Mouse (Mus musculus) heart, postnatal 25 days (tissue): ENCODE results near the gene Cacnb1. TPM values are rescaled to one million over a fixed set of nuclear protein-coding genes. Genes with fewer than 3 reads are reported as not detected.

Experiments used
- DNase-seq: peaks from one replicate; pipeline ENCODE4 v3.0.0; 2022; ENCODE audit warnings: low spot score
- intact Hi-C: fragments of 180-260 bp; cut with DNase I; formaldehyde crosslinking; loops from one replicate; pipeline ENCODE4 v1.15.1; 2025
- microRNA-seq: library from miRNA; unstranded; fragments of <30 nt; microRNA quantifications from one replicate; pipeline ENCODE4 v1.2.0, GENCODE M21; 2022
- total RNA-seq, 2 experiments: library from RNA; stranded (reverse); gene quantifications; 2 replicates each; pipeline ENCODE4 v1.2.3; 2021

Cacnb1 gene
- total RNA-seq, 2 experiments from 2014 or later: 6.0 to 6.8 TPM

- DNase-seq: peak; percentile 75
- intact Hi-C loops: no loop called here
These were observed 51.6 kb downstream of the Cacnb1 start for GRCm38 (mm10) chr11:97971232-97971631.

DNA sequence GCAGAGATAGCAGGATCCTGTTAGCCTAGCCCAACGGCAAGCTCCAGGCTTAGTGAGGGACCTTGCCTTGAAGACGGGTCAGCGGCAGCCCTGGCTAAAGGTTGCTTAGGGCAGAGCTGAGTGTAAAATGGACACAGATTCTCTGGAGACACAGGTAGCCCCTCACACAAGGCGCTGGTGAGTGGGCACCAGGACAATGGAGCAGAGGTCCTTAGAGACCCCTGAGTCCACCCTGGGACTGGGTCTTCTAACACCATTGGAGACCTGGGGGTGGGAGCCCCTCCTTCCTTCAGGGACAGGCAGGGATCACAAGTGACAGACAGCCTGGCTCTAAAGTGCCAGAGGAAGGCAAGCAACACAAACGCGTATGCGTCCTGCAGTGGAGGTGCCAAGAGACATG lies 52.1 kb downstream of the Cacnb1 start:
- intact Hi-C loops: no loop called here
- no peak for DNase-seq

DNA sequence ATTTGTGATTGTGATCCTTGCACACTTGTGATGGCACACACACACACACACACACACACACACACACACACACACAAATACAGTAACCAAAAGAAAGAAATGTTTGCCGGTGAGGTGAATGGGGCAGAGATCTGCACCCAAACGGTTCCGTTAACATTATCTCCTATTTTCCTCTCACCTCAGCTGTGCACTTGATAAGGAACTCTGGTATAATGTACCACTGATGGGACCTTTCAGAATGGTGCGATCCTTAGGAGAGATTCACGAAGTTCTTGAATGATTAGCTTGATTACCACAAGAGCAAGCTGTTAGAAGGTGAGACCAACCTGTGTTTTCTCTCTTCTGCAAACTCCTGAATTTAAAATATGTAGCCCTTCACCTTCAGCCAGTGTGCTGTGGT lies 54.4 kb downstream of the Cacnb1 start:
- DNase-seq: no peak
- intact Hi-C loops: no loop called here

GRCm38 (mm10) chr11:97967114-97967513 lies 55.7 kb downstream of the Cacnb1 start:
- DNase-seq: no peak
- intact Hi-C loops: no loop called here

DNA sequence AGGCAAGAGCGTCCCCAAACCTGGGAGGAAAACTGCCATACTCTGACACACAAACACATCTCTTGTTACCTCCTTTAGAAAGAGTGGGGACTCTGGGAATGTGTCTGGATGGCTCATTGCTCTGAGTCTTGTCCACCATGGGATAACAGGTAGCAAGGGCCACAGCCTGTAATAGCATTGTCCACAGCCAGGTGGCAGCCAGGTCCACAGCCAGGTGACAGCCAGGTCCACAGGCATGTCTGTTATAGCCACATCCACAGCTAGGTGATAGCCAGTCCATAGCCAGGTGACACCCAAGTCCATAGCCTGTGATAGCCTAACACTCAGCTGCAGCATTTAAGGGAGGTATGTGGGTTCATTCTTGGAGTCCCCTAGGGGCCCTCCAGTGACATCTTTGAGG lies 61.9 kb downstream of the Cacnb1 start:
- intact Hi-C loops: no loop called here
- DNase-seq: no peak

- intact Hi-C loops: no loop called here
- DNase-seq: no peak
These were observed 63.5 kb downstream of the Cacnb1 start for GRCm38 (mm10) chr11:97959300-97959680.

DNA sequence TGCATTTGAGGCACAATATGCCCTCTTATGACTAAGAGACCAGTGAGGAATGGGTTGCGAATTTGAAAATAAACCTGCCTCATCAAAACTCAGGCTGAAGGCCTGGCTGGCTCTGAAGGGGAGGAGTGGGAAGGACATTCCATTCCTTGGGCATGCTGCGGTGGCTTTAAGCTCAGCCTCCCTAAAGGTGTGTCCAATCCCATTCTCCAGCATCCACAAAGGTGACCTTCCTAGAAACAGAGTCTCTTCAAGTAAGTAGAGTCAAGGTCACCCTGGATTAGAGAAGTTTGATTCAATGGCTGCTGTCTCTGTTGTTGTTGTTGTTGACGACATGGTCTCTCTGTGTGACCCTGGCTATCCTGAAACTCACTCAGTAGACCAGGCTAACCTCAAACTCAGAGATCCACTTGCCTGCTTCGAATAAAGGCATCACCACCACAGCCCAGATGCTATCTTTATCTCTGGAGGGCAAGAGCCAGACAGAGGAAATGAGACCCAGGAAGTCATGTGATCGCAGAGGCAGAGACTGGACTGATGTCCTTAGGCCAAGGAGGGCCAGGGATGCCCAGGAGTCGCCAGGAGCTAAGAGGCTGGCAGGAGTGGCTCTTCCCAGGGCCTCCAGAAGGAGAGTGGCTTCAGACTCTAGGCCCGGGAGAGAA lies 64.1 kb downstream of the Cacnb1 start:
- no peak for DNase-seq
- intact Hi-C loops: no loop called here

DNA sequence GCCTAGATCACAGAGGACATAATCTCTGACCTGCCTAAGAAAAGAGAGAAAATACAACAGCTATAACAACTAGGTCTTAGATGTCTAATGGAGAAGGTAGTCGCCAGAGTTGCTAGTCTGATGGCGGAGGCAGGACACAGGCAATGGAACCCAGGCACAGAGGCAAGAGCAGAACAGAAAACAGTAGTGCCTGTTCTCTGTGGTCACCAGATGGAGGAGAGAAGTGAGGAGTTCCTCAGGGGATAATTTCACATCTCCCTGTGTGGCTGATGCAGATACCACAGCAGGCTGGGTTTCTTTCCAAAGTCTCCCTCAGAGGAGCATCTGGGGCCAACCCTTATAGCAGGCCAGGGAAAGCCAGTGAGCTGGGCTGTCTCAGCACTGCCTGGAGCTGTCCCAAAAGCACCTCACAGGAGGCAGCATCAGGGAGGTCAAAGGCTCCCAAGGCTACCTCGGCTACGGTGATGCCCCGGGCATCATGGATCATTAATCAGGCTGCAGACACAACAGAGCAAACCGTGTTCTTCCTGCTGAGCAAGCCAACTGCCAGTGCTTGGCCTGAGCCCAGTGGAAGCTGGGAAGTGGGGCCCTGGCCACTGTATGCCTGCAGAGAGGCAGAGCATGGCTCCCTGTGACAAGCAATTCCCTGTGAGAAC lies 65.8 kb downstream of the Cacnb1 start:
- no peak for DNase-seq
- intact Hi-C loops: no loop called here

GRCm38 (mm10) chr11:97955915-97956314 lies 66.9 kb downstream of the Cacnb1 start:
- no peak for DNase-seq
- intact Hi-C loops: no loop called here

- intact Hi-C loops: no loop called here
- no peak for DNase-seq
These were observed 67.5 kb downstream of the Cacnb1 start for GRCm38 (mm10) chr11:97955146-97955902.

- no peak for DNase-seq
- intact Hi-C loops: no loop called here
These were observed 68.2 kb downstream of the Cacnb1 start for GRCm38 (mm10) chr11:97954469-97955141.

GRCm38 (mm10) chr11:97953939-97954275 lies 68.9 kb downstream of the Cacnb1 start:
- DNase-seq: no peak
- intact Hi-C loops: no loop called here

GRCm38 (mm10) chr11:97953179-97953938 lies 69.5 kb downstream of the Cacnb1 start:
- DNase-seq: no peak
- intact Hi-C loops: no loop called here

DNA sequence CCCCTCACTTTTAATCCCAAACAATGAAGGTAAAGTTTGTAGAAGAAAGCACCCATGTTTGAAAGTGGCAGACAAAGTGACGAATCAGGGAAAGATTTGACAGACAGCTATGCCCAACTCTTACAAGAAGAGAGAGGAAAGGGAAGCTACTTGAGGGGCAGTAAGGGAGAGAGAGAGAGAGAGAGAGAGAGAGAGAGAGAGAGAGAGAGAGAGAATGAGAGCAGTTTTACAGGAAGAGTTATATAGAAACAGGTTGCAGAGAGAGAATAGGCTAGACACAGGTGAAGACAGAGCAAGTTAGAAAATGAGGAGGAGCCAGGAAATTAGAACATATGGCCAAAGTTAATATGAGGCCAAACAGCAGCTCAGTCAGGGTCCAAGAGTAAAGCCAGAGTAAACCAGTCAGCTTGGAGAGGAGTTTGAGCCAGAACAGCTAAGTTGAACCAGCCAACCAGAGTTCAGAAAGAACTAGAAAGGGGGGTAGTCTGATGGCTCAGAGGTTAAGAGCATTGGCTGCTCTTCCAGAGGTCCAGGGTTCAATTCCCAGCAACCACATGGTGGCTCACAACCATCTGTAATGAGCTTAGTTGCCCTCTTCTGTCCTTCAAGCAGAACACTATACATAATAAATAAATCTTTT lies 70.3 kb downstream of the Cacnb1 start:
- DNase-seq: no peak
- intact Hi-C loops: no loop called here

Small RNA genes within 50 kb of the gene (microRNA-seq; reads per million reads assigned to microRNA genes)
- gene Gm27597: not detected

Other genes starting within 250 kb of the Cacnb1 start
- gene 1700001P01Rik, start 247.1 kb downstream of the Cacnb1 start, total RNA-seq: not detected
- 100 to 1,000 TPM; 454 to 515 TPM for gene Rpl23, start 240.6 kb downstream of the Cacnb1 start, total RNA-seq
- 10 to 100 TPM; 41.3 to 46.2 TPM for gene Lasp1, start 224.0 kb downstream of the Cacnb1 start, total RNA-seq
- under 1 TPM; 0.83 to 0.87 TPM for gene B230217C12Rik, start 182.3 kb downstream of the Cacnb1 start, total RNA-seq
- gene Fbxo47, start 138.9 kb downstream of the Cacnb1 start, total RNA-seq: under 1 TPM in 1 of 2 experiments, not detected in 1; 0.11 TPM
- gene Plxdc1, start 36.6 kb downstream of the Cacnb1 start, total RNA-seq: 1 to 10 TPM; 5.4 to 6.0 TPM
- gene Arl5c, start 26.9 kb downstream of the Cacnb1 start, total RNA-seq: under 1 TPM; 0.57 to 0.92 TPM
- gene Rpl19, start 3.7 kb upstream of the Cacnb1 start, total RNA-seq: 100 to 1,000 TPM; 539 to 575 TPM
- gene Stac2, start 30.4 kb upstream of the Cacnb1 start, total RNA-seq: under 1 TPM; 0.13 to 0.25 TPM
- 10 to 100 TPM; 21.4 to 23.1 TPM for gene Fbxl20, start 127.4 kb upstream of the Cacnb1 start, total RNA-seq
- gene Med1, start 170.3 kb upstream of the Cacnb1 start, total RNA-seq: 10 to 100 TPM; 40.0 to 40.6 TPM
- gene Cdk12, start 180.0 kb upstream of the Cacnb1 start, total RNA-seq: 10 to 100 TPM; 20.7 to 23.0 TPM